Mouse (Mus musculus) myocyte (in vitro differentiated cells): ENCODE measurements at regions not wholly inside any gene's neighbourhood (a gene's known extent, or its start where the extent isn't known, plus 50 kb on each side); places are given as distances from the start of the nearest gene placed in this dataset.

ENCODE experiments used
- CEBPB ChIP-seq: IDR thresholded peaks from 2 replicates; pipeline ENCODE4 v1.6.1; 2011; ENCODE audit warnings: mild to moderate bottlenecking, moderate library complexity; ENCODE audit not compliant: poor library complexity, insufficient read depth, severe bottlenecking
- POLR2A ChIP-seq: IDR thresholded peaks from one replicate; pipeline ENCODE4 v1.6.1; 2011; ENCODE audit warnings: low read depth, mild to moderate bottlenecking, control low read depth, moderate library complexity; ENCODE audit not compliant: insufficient read length
- POLR2AphosphoS2 ChIP-seq: IDR thresholded peaks from one replicate; pipeline ENCODE4 v1.6.1; 2011; ENCODE audit warnings: low read depth, control low read depth; ENCODE audit not compliant: insufficient read length
- SRF ChIP-seq: IDR thresholded peaks from one replicate; pipeline ENCODE4 v1.6.1; 2011; ENCODE audit warnings: low read depth; ENCODE audit not compliant: control insufficient read depth, insufficient read length
- TCF12 ChIP-seq: IDR thresholded peaks from one replicate; pipeline ENCODE4 v1.6.1; 2011; ENCODE audit warnings: mild to moderate bottlenecking, control low read depth; ENCODE audit not compliant: poor library complexity, insufficient read depth, severe bottlenecking
- USF1 ChIP-seq: IDR thresholded peaks from one replicate; pipeline ENCODE4 v1.6.1; 2011; ENCODE audit warnings: low read depth, mild to moderate bottlenecking, control low read depth, moderate library complexity

DNA sequence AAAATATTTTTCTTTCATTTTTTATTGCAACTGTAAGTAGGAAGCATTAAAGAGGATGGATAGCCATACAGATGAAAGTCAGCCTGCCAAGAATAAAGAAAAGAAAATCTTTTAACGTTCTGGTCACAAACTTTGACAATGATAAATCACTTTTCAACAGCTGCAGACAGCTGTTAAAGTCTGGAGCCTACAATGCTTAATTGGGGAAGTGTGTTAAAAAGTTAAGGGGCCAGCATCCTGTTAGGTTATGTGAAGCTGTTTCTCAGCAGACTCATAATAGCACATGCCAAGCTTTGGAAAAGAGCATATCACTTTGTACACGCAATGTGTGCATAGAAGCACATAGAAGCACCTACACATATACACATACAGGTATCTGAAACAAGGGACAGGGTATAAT lies 1431.3 kb downstream of the 4930444P10Rik start:
- TF ChIP-seq CEBPB: no peak
- no peak for TF ChIP-seq POLR2A
- no peak for TF ChIP-seq USF1
- no peak for TF ChIP-seq POLR2AphosphoS2
- no peak for TF ChIP-seq TCF12
- no peak for TF ChIP-seq SRF
